ENCODE assay signal across 9 mouse cellular contexts in genomic region chr2:157069355-157069735, GRCm38 (mm10). TPM values are rescaled to one million over a fixed set of nuclear protein-coding genes. Genes with fewer than 3 reads are reported as not detected.
DNase-seq lines count a peak whose midpoint lies in the region; ATAC-seq and TF ChIP-seq lines count a peak whose summit lies in the region.
"Had no signal": no experiment of that assay in that cellular context is flagged by ENCODE, and none has a peak within 500 bp of the region (broad histone marks: within the 10 kb centered on the region; RNA-seq: fewer than 3 reads in every experiment).

No protein-coding gene starts in this region.

- no peak for TF ChIP-seq CTCF in layer of hippocampus, adult 2 months (conservative IDR thresholded peaks at IDR 0.05)

- DNase-seq in layer of hippocampus, adult 2 months (ENCODE audit: low spot score in 2 of 2), result no peak
- DNase-seq in layer of hippocampus, adult 8-10 months (ENCODE audit: low spot score in 2 of 2), result no peak
- DNase-seq in cerebellum, adult 9-10 months, result peak; percentile 97
- DNase-seq in left cerebral cortex, adult 18-20 months (ENCODE audit: low spot score in 2 of 2), result no peak
- DNase-seq in frontal cortex, postnatal 36 days (ENCODE audit: low spot score in 2 of 2), result no peak

- no peaks in the 10 kb centered on the region for H3K36me3 ChIP-seq in heart, embryonic 16.5 days (ENCODE audit: control insufficient read depth, insufficient read depth)
- H3K36me3 ChIP-seq in macrophage (ENCODE audit: inconsistent target), result no peaks in the 10 kb centered on the region

- H3K4me3 ChIP-seq in layer of hippocampus, adult 2 months, result no peak overlapping the region; the same call in 1 of the 2 replicates
- no peak overlapping the region for H3K4me3 ChIP-seq in heart, embryonic 16.5 days (ENCODE audit: low read length)
- H3K4me3 ChIP-seq in macrophage (ENCODE audit: inconsistent target), result no peak overlapping the region

- no peaks in the 10 kb centered on the region for H3K27me3 ChIP-seq in heart, embryonic 16.5 days (ENCODE audit: control insufficient read depth, insufficient read depth, low read length)

- peaks cover 84% of the 10 kb centered on the region for H3K79me2 ChIP-seq in macrophage (ENCODE audit: inconsistent target)

- WGBS in heart, embryonic 16.5 days, result 38% methylated on average over 3 of the region's 3 CpGs
- 0% methylated on average over 3 of the region's 3 CpGs for WGBS in macrophage (ENCODE audit: missing documents)

- no peaks in the 10 kb centered on the region for H3K9me3 ChIP-seq in heart, embryonic 16.5 days (replicated peaks; ENCODE audit: control insufficient read depth, low read length)

- H3K9ac ChIP-seq in heart, embryonic 16.5 days (ENCODE audit: low read length), result peak overlapping the region; percentile 46

- peak overlapping the region; percentile 25; the same call in 1 of the 2 replicates for H3K4me2 ChIP-seq in heart, embryonic 16.5 days (ENCODE audit: low read depth, low read length)

- ATAC-seq in heart, embryonic 16.5 days (replicated peaks; ENCODE audit: extremely low read depth, insufficient read depth, low FRiP score), result no peak
- no peak for ATAC-seq in inflammation-experienced regulatory T-cells, adult 6 months

- H3K27ac ChIP-seq in layer of hippocampus, adult 2 months, result peak overlapping the region; percentile 83
- peak overlapping the region; percentile 80 for H3K27ac ChIP-seq in heart, embryonic 16.5 days (ENCODE audit: low read length)
- peak overlapping the region; percentile 97 for H3K27ac ChIP-seq in macrophage

- peaks cover 91% of the 10 kb centered on the region for H3K4me1 ChIP-seq in heart, embryonic 16.5 days (ENCODE audit: control insufficient read depth, insufficient read depth, low read length)

RNA-seq across cellular contexts. Expression of gene Soga1, which starts 9.7 kb away (rescaled TPM):
- total RNA-seq in layer of hippocampus, adult 2 months (2021), result 10 to 100 TPM; 31.4 to 36.3 TPM
- total RNA-seq in layer of hippocampus, adult 8-10 months (2022), result 10 to 100 TPM; 30.9 to 38.3 (median 34.4) TPM
- polyA plus RNA-seq in heart, embryonic 16.5 days (2015; fragmentation: Nextera tagmentation; extraction: Ambion mirVana), result 1.7 and 3.1 TPM in 2 replicates
- total RNA-seq in macrophage (2018; cell fraction: chromatin; rRNA removed), result 100 to 1,000 TPM in 1 of 26 experiments, 10 to 100 TPM in 25; 12.2 to 152 (median 35.2) TPM
- 10 to 100 TPM in 14 of 26 experiments, 1 to 10 TPM in 12; 5.1 to 30.7 (median 12.8) TPM for total RNA-seq in macrophage (2018; cell fraction: cytosol; rRNA removed)
- 10 to 100 TPM in 25 of 26 experiments, 1 to 10 TPM in 1; 10.0 to 61.1 (median 26.6) TPM for total RNA-seq in macrophage (2018; cell fraction: nucleus; rRNA removed)
- 8.1 to 15.4 TPM (median 10.2 TPM) in 3 replicates for polyA plus RNA-seq in macrophage (2018)
- under 1 TPM in 1 of 3 experiments, not detected in 2; 0.17 TPM for polyA plus RNA-seq in inflammation-experienced regulatory T-cells, adult 6 months (2017; shearing (Covaris generic))
- total RNA-seq in left cerebral cortex, adult 18-20 months (2021), result 10 to 100 TPM; 17.1 to 17.7 TPM

RNA-seq across cellular contexts. Expression of gene Tldc2, which starts 17.5 kb away (rescaled TPM):
- total RNA-seq in layer of hippocampus, adult 2 months (2021), result not detected
- not detected for total RNA-seq in layer of hippocampus, adult 8-10 months (2022)
- not detected in 2 replicates for polyA plus RNA-seq in heart, embryonic 16.5 days (2015; fragmentation: Nextera tagmentation; extraction: Ambion mirVana)
- 1 to 10 TPM in 2 of 26 experiments, not detected in 24; 1.6 to 2.6 TPM for total RNA-seq in macrophage (2018; cell fraction: chromatin; rRNA removed)
- total RNA-seq in macrophage (2018; cell fraction: cytosol; rRNA removed), result not detected
- total RNA-seq in macrophage (2018; cell fraction: nucleus; rRNA removed), result not detected
- polyA plus RNA-seq in macrophage (2018), result not detected in 3 replicates
- polyA plus RNA-seq in inflammation-experienced regulatory T-cells, adult 6 months (2017; shearing (Covaris generic)), result not detected
- total RNA-seq in left cerebral cortex, adult 18-20 months (2021), result not detected
- total RNA-seq: layer of hippocampus, postnatal 14 days had no signal
